Mouse (Mus musculus): Measurements from ENCODE around the gene Vgll1. TPM values are rescaled to one million over a fixed set of nuclear protein-coding genes. Genes with fewer than 3 reads are reported as not detected.

The Vgll1 gene
- 2.4 and 3.7 TPM in 2 replicates for polyA plus RNA-seq (2015; fragmentation: Nextera tagmentation; extraction: Ambion mirVana)

DNA sequence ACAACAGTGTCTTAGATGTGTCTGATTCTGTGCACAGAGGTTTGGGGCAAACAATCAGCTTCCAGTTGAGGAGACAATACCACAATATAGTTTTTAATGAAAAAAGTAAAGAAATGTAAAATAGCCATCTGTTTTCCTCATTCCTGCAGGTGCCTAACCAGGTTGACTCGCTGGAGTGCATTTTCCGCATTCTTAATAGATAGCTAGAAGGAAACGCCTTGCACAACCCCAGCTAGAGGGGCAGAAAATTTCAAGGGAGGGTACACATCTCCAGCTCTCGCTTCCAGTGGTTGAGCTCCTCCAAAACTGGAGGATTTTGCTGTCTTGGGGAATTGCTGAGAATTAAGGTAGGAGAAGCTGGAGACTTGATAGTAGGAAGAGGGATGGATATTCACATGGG is at the start of gene Vgll1:
Vgll1 (plus strand) TSS at position 301 of the 400 bp plus-strand sequence.

DNA sequence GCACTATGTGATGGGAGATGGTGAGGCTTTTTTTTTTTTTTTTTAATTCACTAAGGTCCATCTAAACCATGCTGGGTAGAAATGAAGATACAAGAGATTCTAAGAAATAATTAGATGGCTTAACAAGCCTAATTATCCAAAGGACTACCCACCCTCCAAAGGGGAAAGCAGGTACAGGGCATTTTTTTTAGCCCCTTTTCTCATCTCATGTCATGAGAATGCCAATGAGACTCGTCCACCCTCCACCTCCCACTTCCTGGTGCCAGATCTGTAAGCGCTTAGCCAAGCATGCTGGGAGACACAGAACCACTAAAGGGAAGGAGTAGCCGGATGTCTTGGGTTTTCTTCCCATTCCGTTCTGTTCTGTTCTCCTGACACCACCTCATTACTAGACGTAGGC is 45.1 kb upstream of the Vgll1 start, which contains the start of gene Brs3:
Brs3 (plus strand) TSS at position 301 of the 400 bp plus-strand sequence.

DNA sequence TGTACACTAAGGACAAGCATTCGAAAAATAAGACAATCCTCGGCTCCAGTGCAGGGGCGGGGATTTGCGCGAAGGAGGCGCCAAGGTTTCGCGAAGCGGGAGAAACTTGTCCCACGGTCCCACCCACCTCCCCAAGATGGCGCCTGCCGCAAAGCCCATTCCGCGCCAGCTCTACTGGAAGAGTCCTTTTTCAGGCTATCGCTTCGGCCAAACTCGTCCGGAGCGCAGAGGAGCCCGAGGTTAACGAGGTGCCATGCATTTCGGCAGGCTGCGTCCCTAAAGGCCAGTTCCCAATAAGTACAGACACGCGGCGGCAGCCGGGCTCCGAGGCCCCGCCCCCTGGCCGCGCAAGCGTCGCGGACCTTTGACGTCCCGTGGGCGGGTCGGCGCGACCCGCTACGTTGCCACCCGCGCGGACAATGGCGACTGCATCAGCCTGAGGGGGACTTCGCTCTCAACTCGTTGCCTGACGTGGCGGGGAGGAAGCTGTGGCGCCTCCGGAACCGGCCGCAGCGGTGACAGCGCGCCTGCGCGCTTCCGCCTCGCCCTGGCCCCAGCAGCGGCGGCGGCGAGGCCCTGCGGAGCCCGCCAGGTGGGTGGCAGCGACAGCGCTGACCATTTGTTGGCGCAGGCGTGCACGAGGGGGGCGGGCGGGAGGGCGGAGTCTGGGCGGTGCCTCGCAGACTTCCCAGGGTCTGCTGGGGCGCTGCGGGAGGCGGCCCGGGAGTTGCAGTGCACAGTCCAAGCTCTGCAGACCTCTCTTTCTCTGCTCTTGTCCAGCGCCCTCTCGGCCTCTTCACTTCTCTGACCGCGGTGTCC is 34.5 kb upstream of the Vgll1 start, which contains the start of gene Htatsf1:
Htatsf1 (plus strand) TSS at position 410 of the 819 bp plus-strand sequence.

Other genes starting within 250 kb of the Vgll1 start
- gene Adgrg4, start 217.9 kb upstream of the Vgll1 start, polyA plus RNA-seq (2015; fragmentation: Nextera tagmentation; extraction: Ambion mirVana) = not detected in 2 replicates
- gene Brs3, start 45.0 kb upstream of the Vgll1 start, polyA plus RNA-seq (2015; fragmentation: Nextera tagmentation; extraction: Ambion mirVana) = not detected in 2 replicates
- 48.0 and 52.1 TPM in 2 replicates for gene Htatsf1, start 34.5 kb upstream of the Vgll1 start, polyA plus RNA-seq (2015; fragmentation: Nextera tagmentation; extraction: Ambion mirVana)
- not detected in 2 replicates for gene Cd40lg, start 124.0 kb downstream of the Vgll1 start, polyA plus RNA-seq (2015; fragmentation: Nextera tagmentation; extraction: Ambion mirVana)